Mouse (Mus musculus): ENCODE results near the gene Rpl29. TPM values are rescaled to one million over a fixed set of nuclear protein-coding genes. Genes with fewer than 3 reads are reported as not detected.

Gene Rpl29
- total RNA-seq (2015; ENCODE audit: low replicate concordance), result 733 and 902 TPM in 2 replicates
- total RNA-seq (2017; ENCODE audit: low replicate concordance), result 361 and 381 TPM in 2 replicates

GRCm38 (mm10) chr9:106429221-106430014 lies at the start of gene Rpl29:
Gene Rpl29 (plus strand): TSS chr9:106429454.
- peak; percentile 92 for ATAC-seq (replicated peaks; ENCODE audit: low FRiP score, poor library complexity, severe bottlenecking)

- ATAC-seq (replicated peaks; ENCODE audit: low FRiP score, poor library complexity, severe bottlenecking), result no peak
Observed at GRCm38 (mm10) chr9:106386181-106386864, 42.9 kb upstream of the Rpl29 start.

- ATAC-seq (replicated peaks; ENCODE audit: low FRiP score, poor library complexity, severe bottlenecking), result no peak
Observed at GRCm38 (mm10) chr9:106392828-106393527, 36.3 kb upstream of the Rpl29 start.

- no peak for ATAC-seq (replicated peaks; ENCODE audit: low FRiP score, poor library complexity, severe bottlenecking)
Observed at GRCm38 (mm10) chr9:106393548-106393947, 35.7 kb upstream of the Rpl29 start.

- ATAC-seq (replicated peaks; ENCODE audit: low FRiP score, poor library complexity, severe bottlenecking), result no peak
Observed at GRCm38 (mm10) chr9:106394649-106395602, 34.3 kb upstream of the Rpl29 start.

GRCm38 (mm10) chr9:106397733-106398132 lies 31.5 kb upstream of the Rpl29 start:
- ATAC-seq (replicated peaks; ENCODE audit: low FRiP score, poor library complexity, severe bottlenecking), result peak; percentile 44

GRCm38 (mm10) chr9:106398667-106399311 lies 30.5 kb upstream of the Rpl29 start:
- ATAC-seq (replicated peaks; ENCODE audit: low FRiP score, poor library complexity, severe bottlenecking), result peak; percentile 84

- ATAC-seq (replicated peaks; ENCODE audit: low FRiP score, poor library complexity, severe bottlenecking), result no peak
Observed at GRCm38 (mm10) chr9:106399808-106400207, 29.4 kb upstream of the Rpl29 start.

- peak; percentile 69 for ATAC-seq (replicated peaks; ENCODE audit: low FRiP score, poor library complexity, severe bottlenecking)
Observed at GRCm38 (mm10) chr9:106402149-106402548, 27.1 kb upstream of the Rpl29 start.

- ATAC-seq (replicated peaks; ENCODE audit: low FRiP score, poor library complexity, severe bottlenecking), result no peak
Observed at GRCm38 (mm10) chr9:106402607-106403375, 26.5 kb upstream of the Rpl29 start.

- ATAC-seq (replicated peaks; ENCODE audit: low FRiP score, poor library complexity, severe bottlenecking), result no peak
Observed at GRCm38 (mm10) chr9:106405275-106405674, 24.0 kb upstream of the Rpl29 start.

- no peak for ATAC-seq (replicated peaks; ENCODE audit: low FRiP score, poor library complexity, severe bottlenecking)
Observed at GRCm38 (mm10) chr9:106406443-106407078, 22.7 kb upstream of the Rpl29 start.

GRCm38 (mm10) chr9:106409096-106409495 lies 20.2 kb upstream of the Rpl29 start:
- no peak for ATAC-seq (replicated peaks; ENCODE audit: low FRiP score, poor library complexity, severe bottlenecking)

GRCm38 (mm10) chr9:106410086-106410650 lies 19.1 kb upstream of the Rpl29 start:
- no peak for ATAC-seq (replicated peaks; ENCODE audit: low FRiP score, poor library complexity, severe bottlenecking)

GRCm38 (mm10) chr9:106411091-106411594 lies 18.1 kb upstream of the Rpl29 start:
- ATAC-seq (replicated peaks; ENCODE audit: low FRiP score, poor library complexity, severe bottlenecking), result peak; percentile 86

GRCm38 (mm10) chr9:106411729-106412128 lies 17.5 kb upstream of the Rpl29 start:
- ATAC-seq (replicated peaks; ENCODE audit: low FRiP score, poor library complexity, severe bottlenecking), result peak; percentile 62

- no peak for ATAC-seq (replicated peaks; ENCODE audit: low FRiP score, poor library complexity, severe bottlenecking)
Observed at GRCm38 (mm10) chr9:106412210-106412609, 17.0 kb upstream of the Rpl29 start.
